Mouse (Mus musculus) liver, embryonic 14.5 days (tissue): Measurements from ENCODE around the gene Ltbp4.

Source experiments
- CTCF ChIP-seq: IDR thresholded peaks from 2 replicates; pipeline ENCODE4 v1.5.1; 2016; ENCODE audit warnings: antibody characterized with exemption, low read depth, control low read depth
- EP300 ChIP-seq: IDR thresholded peaks from 2 replicates; pipeline ENCODE4 v1.6.1; 2016; ENCODE audit warnings: antibody characterized with exemption, low read depth

DNA sequence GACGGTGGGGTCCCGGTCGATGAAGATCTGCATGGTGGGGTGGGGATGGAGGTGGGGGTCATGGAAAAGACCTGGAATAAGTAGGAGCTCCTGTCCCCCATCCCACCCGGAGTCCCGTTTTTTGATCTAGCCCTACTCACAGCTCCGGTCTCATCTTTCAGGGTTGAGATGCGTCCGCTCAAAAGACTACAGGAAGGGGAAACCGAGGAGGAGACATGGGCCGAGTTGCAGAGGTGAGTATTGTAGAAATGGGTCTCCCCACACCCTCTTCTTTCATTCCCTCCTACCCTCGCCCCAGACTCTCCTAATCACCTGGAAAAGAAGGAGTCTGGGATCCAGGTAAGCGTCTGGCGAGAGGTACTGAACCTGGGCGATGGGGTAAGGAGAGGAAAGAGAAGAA lies 17.8 kb upstream of the Ltbp4 start:
- no peak for TF ChIP-seq CTCF
- TF ChIP-seq EP300: no peak
